Mouse (Mus musculus) cerebellum, adult 2 months (tissue): Measurements from ENCODE around the gene Tmod4. TPM values are rescaled to one million over a fixed set of nuclear protein-coding genes. Genes with fewer than 3 reads are reported as not detected.
A peak's percentile ranks its signal among the peaks of the same experiment; 100 is the strongest.

Source experiments
- DNase-seq, 2 experiments: peaks; one replicate each; pipeline ENCODE4 v3.0.0; 2021
- H3K27ac ChIP-seq: fragments of 200-500 bp; 2 replicates; pipeline ENCODE4 v1.5.1; 2012; ENCODE audit warnings: low read length, control low read depth, inconsistent platforms; ENCODE audit not compliant: insufficient read depth
- H3K27me3 ChIP-seq: fragments of 200-500 bp; 2 replicates; pipeline ENCODE4 v1.6.1; 2012; ENCODE audit warnings: inconsistent platforms, mild to moderate bottlenecking, low read length, moderate library complexity; ENCODE audit not compliant: control insufficient read depth, insufficient read depth
- H3K4me1 ChIP-seq: fragments of 200-500 bp; 2 replicates; pipeline ENCODE4 v1.6.1; 2011; ENCODE audit warnings: low read length; ENCODE audit not compliant: control insufficient read depth, insufficient read depth
- H3K4me3 ChIP-seq: fragments of 200-500 bp; replicated peaks from 2 replicates; pipeline ENCODE3; 2011; ENCODE audit warnings: mild to moderate bottlenecking, low read depth, low read length, control low read depth; ENCODE audit not compliant: insufficient read depth
- CTCF ChIP-seq: fragments of 200-500 bp; IDR thresholded peaks from 2 replicates; pipeline ENCODE4 v1.5.1; 2011; ENCODE audit warnings: low read depth, mild to moderate bottlenecking, control low read depth, low read length, moderate library complexity, borderline replicate concordance; ENCODE audit not compliant: insufficient read depth
- POLR2A ChIP-seq: fragments of 200-500 bp; IDR thresholded peaks from 2 replicates; pipeline ENCODE4 v1.6.1; 2011; ENCODE audit warnings: low read length, control low read depth, borderline replicate concordance; ENCODE audit not compliant: insufficient read depth
- WGBS: fragments of 180-500 bp; shearing (Covaris S2); methylation state at CpG from one replicate; pipeline ENCODE4 v1.1.7; 2018; 5-methylcytosine and 5-hydroxymethylcytosine counted together
- polyA plus RNA-seq: library from polyadenylated mRNA; depleted of rRNA; stranded (reverse); fragments of >200 nt; gene quantifications from 2 replicates; pipeline ENCODE4 v1.2.3, GENCODE M21; 2012

Tmod4 gene
- polyA plus RNA-seq, 1 experiment, result 1.0 TPM

DNA sequence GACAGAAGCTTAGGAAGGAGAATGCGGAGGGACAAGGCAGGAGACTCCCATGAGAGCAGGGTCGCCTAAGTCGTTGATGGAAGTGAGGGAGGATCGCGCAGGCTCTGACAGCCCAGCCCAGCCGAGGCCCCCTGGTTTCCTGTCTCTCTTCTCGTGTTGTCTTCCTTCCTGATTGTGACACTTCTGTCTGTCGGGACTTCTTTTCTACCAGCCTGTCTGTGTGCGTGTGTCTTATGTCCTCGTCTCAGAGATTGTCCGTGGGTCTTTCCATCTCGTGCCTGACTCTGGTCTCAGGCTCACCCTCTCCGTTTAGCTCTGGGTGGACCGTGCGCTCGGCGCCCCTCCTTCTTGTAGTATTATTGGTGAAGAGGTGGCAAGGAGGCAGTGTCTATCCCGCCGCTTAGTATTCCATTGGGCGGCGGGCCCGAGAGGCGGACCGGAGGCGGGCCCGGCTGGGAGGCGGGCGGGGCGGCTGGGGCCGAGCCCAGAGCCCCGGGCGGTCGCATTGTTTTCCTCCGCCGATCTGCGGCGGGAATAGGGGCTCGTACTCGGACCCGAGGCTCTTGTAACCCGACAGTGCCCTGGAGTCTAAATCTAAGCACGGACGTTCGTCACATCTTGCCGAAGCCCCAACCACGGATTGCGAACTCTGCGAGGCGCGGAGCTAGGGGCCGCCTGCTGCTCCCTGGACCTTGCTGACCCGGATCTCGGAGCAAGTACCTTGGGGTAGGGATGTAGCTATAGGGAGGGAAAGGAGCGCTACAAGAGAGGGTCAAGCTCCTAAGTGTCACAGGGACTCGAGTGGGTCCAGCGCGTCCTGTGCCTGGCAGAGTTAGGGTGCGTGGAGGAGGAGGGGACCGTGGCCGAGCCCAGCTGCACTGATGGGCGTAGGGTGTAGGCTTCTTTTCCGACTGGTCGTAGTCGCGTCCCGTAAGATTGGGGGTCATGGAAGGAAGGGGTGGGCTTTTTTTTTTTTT, 36.0 kb downstream of the Tmod4 start, which contains the start of gene Sema6c:
Gene Sema6c, plus strand, starts transcription at position 471 of the 977 bp plus-strand sequence.
- Histone ChIP-seq H3K4me1 (peaks cover 28% of the 10 kb centered on the region), H3K4me3 (peak within 1 kb of the TSS; percentile 95)
- WGBS, result under 1% methylated on average over 64 of the region's 66 CpGs

DNA sequence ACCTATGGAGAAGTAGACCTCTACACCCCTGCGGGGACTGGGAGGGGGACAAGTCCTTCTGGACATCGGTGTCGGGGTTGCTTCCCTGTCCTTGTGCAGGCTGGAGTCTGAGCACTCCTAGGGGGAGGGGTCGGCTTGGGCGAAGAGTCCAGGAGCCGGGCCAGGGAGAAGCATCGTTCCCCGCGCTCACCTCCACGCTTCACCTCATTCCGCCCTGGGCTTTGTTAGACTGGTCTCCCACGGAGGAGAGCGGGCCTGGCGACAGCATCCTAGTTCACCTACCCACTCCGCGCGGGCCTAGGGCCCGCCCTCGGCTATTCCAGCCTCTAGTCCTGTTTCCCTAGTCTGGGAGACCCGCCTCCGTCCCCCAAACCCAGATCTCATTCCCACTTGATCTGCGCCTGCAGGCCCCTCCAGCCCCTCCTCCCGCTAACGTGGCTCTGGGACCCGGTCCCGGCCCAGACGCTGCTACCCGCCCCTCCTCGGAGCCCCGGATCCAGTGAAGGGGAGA, 36.8 kb downstream of the Tmod4 start:
- TF ChIP-seq CTCF (no peak), POLR2A (no peak)
- WGBS, result under 1% methylated on average over 30 of the region's 30 CpGs
- H3K4me3 ChIP-seq, result peak overlapping the region; percentile 95
- no peak overlapping the region for H3K27ac ChIP-seq
- peak; percentile 38 to 62 for DNase-seq
- H3K27me3 ChIP-seq, result no peaks in the 10 kb centered on the region
- H3K4me1 ChIP-seq, result peaks cover 28% of the 10 kb centered on the region

More for the DNA sequence above, 36.0 kb downstream of the Tmod4 start, which contains the start of gene Sema6c:
- DNase-seq, result peak; percentile 88 to 94
- TF ChIP-seq CTCF, result no peak
- TF ChIP-seq POLR2A, result peak; percentile 84; the same call in 1 of the 2 replicates
- Histone ChIP-seq H3K27me3 (no peaks in the 10 kb centered on the region), H3K27ac (peak within 1 kb of the TSS; percentile 34)

DNA sequence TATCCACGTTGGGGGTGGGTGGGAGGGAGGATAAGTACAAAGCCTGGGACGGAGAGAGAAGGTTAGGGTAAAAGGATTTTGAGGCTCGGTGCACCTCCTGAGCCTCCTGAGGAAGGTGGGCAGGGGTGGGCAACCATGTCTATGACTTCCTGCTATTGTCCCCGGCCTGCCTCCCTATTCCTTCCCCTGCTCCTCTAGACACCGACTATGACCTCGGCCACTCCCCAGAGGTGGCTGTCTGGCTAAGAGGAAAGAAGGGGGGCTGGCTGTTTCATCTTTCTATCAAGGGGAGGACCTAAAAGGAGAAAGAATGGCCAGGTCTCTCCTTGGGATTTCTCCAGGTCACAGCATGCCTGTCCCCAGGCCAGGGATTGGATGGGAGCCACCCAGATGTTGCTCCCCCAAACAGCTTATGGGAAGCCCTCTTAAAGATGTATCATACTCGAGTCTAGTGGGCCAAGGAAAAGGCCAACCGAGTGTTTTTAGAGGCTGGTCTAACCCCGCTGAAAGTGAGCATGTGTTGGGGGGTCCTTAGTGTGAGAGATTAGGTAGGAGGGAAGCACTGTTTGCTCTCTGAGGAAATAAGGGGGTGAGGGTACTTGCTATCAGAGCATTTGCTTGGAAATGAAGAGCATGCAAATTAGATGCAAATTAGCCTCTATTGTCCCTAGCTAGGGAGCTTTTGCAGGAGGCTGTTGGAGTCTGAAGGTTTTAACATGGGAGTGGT, 37.5 kb downstream of the Tmod4 start:
- Histone ChIP-seq H3K4me1 (peaks cover 28% of the 10 kb centered on the region), H3K27ac (no peak overlapping the region), H3K4me3 (peak overlapping the region; percentile 95), H3K27me3 (no peaks in the 10 kb centered on the region)
- WGBS, result 16% methylated on average over 9 of the region's 9 CpGs
- TF ChIP-seq POLR2A (no peak), CTCF (no peak)
- no peak for DNase-seq

DNA sequence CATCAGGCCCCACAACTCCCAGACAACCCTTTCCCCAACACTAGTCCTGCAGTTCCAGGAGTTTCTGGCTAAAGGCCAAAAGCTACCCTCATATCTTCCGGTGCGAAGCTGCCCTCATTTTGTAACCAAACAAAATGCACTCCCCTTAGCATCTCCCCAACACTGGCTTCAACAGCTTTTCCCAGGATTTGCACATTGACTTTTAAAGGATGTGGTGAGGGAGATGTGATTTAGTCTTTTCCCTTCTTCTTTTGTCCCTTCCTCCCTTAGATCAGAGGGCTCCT, 38.0 kb downstream of the Tmod4 start:
- WGBS, result 30% methylated on average over 2 of the region's 2 CpGs
- Histone ChIP-seq H3K27ac (no peak overlapping the region), H3K4me3 (no peak overlapping the region), H3K27me3 (no peaks in the 10 kb centered on the region), H3K4me1 (peaks cover 28% of the 10 kb centered on the region)
- no peak for DNase-seq
- TF ChIP-seq CTCF (no peak), POLR2A (no peak)

DNA sequence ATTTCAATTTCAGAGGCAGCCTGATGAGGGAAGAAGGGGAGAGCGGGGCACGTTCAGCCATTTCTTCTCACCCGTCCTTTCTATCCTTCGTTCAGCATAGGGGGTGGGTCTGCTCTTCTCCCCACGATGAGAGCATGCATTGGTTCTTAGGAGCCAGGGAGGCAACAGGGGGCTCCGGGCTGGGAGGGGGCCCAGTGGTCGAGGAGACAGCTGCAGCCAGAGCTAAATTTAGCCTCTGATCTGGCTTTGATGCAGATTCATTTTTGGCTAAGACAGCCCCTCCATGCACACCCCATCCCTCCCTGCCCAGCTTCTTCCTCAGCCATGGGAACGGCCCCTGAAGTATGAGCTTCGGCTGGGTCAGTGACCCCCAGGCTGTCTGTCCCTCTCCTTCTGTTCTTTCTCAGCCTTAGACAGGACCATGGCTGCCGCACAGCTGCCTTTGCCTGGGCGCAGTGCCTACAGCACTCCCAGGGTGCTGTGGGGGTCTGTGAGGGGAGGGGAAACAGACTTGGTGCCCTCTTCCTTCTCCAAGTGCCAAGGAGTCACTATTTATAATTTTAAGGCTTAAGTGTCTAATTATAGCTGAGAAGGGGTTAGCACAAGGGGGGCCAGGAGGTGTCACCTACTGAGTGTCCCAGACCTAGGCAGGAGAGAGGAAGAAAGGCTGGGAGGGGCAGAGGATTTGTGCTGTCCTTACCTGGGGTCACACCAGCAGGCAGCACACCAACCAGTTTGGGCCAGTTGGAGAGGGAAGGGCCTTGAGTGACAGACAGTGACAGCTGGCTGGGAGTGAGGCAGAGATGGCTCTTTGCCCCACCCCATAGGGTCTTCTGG, 39.4 kb downstream of the Tmod4 start:
- DNase-seq, result no peak
- Histone ChIP-seq H3K4me1 (peaks cover 28% of the 10 kb centered on the region), H3K27me3 (no peaks in the 10 kb centered on the region), H3K27ac (0 out of 2 replicates have a peak overlapping the region, but pooled peaks have one; percentile 0), H3K4me3 (no peak overlapping the region)
- TF ChIP-seq POLR2A (no peak), CTCF (no peak)
- 43% methylated on average over 11 of the region's 11 CpGs for WGBS

DNA sequence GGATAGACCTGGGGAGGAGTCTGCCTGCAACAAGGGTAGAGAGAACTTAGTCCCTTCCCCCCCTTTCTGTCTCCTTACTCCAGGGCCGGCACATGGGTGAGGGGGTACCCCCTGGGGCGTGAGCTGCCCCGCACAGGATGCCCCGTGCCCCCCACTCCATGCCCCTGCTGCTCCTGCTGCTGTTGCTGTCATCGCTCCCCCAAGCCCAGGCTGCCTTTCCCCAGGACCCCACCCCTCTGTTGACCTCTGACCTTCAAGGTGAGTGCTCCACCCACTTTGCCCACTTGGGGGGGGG, 39.9 kb downstream of the Tmod4 start:
- no peaks in the 10 kb centered on the region for H3K27me3 ChIP-seq
- peaks cover 28% of the 10 kb centered on the region for H3K4me1 ChIP-seq
- H3K4me3 ChIP-seq, result no peak overlapping the region
- no peak for TF ChIP-seq CTCF
- TF ChIP-seq POLR2A, result no peak
- 25% methylated on average over 4 of the region's 5 CpGs for WGBS
- DNase-seq, result no peak
- no peak overlapping the region for H3K27ac ChIP-seq

DNA sequence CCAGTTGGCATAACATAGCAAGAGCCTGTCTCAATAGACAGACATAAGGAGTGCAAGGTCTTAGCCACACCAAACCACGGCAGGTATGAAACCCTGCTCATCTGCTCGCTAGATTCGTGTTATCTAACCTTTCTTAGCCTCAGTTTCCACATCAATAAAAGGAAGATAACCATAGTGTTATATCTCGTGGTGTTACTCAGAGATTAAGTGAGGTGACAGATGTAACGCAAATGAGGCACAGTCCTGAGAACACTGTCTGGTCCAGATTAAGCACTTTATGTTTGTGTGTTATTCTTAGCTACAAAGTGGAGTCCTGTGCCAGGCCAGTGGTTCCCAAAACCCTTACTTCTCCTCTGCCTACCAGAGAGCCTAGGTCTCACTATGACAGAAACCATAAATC, 40.6 kb downstream of the Tmod4 start:
- Histone ChIP-seq H3K4me3 (no peak overlapping the region), H3K27ac (no peak overlapping the region), H3K4me1 (peaks cover 24% of the 10 kb centered on the region), H3K27me3 (no peaks in the 10 kb centered on the region)
- TF ChIP-seq POLR2A (no peak), CTCF (no peak)
- 55% methylated on average over 5 of the region's 5 CpGs for WGBS
- no peak for DNase-seq
